Mouse (Mus musculus) cerebellum, adult 2 months (tissue): Measurements from ENCODE around the gene Nxn.

Experiments used
- CTCF ChIP-seq: fragments of 200-500 bp; IDR thresholded peaks from 2 replicates; pipeline ENCODE4 v1.5.1; 2011; ENCODE audit warnings: low read depth, mild to moderate bottlenecking, control low read depth, low read length, moderate library complexity, borderline replicate concordance; ENCODE audit not compliant: insufficient read depth
- POLR2A ChIP-seq: fragments of 200-500 bp; IDR thresholded peaks from 2 replicates; pipeline ENCODE4 v1.6.1; 2011; ENCODE audit warnings: low read length, control low read depth, borderline replicate concordance; ENCODE audit not compliant: insufficient read depth

DNA sequence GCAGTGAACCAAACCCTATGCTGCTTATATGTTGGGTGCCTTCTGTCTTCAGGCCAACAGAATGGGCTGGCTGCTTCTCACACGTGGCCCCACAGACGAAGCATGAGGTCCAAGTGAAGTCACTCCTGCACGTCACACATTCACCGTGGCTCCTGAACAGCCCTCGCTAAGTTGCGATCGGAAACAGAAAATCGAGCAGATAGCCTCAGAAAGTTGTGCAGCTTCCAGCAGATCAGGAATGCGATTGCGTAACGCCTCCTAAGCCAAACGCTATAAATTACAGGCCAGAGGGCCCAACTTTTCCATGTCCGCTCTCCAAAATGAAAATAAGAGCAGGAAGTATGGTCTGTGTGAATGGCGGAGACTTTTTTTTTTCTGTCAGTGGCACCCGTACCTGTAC is 106.5 kb downstream of the Nxn start:
- TF ChIP-seq CTCF (no peak), POLR2A (no peak)
